ENCODE assay signal across 8 mouse cellular contexts in the genomic region with DNA sequence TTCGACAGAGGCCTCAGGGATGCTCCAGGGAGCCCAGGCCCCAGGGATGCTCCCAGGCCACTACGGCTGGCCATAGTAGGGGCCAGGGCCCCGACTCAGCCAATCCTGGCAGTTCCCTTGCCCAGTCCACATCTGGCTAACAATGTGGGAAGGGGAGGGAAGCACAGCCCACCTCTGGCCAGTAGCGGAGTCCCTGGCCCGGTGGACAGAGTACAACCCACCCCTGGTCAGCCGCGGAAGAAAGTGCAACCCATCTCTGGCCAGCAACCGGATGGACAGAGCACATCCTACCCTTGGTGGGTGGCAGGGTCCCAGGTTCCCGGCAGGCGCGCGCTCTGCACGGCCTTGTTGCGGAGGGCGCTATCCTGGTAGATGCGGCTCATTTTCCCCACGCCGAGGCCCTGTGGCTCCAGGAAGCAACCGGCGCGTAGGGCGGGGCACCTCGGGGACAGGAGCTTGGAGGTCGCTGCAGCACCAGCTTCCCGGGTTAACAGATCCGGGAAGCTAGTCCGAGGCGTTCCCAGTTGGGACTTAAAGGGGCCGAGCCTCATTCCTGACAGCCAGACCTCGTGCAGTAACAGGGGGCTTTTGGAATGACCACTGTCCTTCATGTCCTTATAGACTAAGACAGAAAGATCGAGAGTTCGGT. TPM values are rescaled to one million over a fixed set of nuclear protein-coding genes. Genes with fewer than 3 reads are reported as not detected.
DNase-seq lines count a peak whose midpoint lies in the region; ATAC-seq and TF ChIP-seq lines count a peak whose summit lies in the region.

A gene (minus strand): TSS at position 498 of the 649 bp plus-strand sequence.

- peak; percentile 77 for DNase-seq in R1 (ENCODE audit: low read depth, low spot score)
- peak; percentile 73 for DNase-seq in cerebellum, adult 8-10 months
- peak; percentile 81 for DNase-seq in heart, postnatal 4 days
- DNase-seq in layer of hippocampus, adult 2 months (ENCODE audit: low spot score in 2 of 2), result peak; percentile 23 to 59
- DNase-seq in lung, adult 2 months, result peak; percentile 73
- DNase-seq in ovary, postnatal 10 days (ENCODE audit: low spot score), result peak; percentile 36
- DNase-seq in T-cell, adult 2 months (ENCODE audit: low spot score), result no peak

- TF ChIP-seq CTCF in layer of hippocampus, adult 2 months (conservative IDR thresholded peaks at IDR 0.05), result no peak; the same call in 1 of the 2 replicates
- TF ChIP-seq CTCF in lung, adult 2 months (IDR thresholded peaks at IDR 0.05; ENCODE audit: insufficient read depth, low read length), result no peak

- H3K27ac ChIP-seq in layer of hippocampus, adult 2 months, result peak within 1 kb of the TSS; percentile 91

- H3K4me1 ChIP-seq in lung, adult 2 months (ENCODE audit: control insufficient read depth, insufficient read depth, low read length), result peaks cover 4% of the 10 kb centered on the region; the same call in 1 of the 2 replicates

- TF ChIP-seq POLR2A in lung, adult 2 months (IDR thresholded peaks at IDR 0.05; ENCODE audit: borderline replicate concordance, extremely low read depth, low read depth, low read length), result peak; percentile 45; the same call in 1 of the 2 replicates

- peak within 1 kb of the TSS; percentile 76 for H3K4me3 ChIP-seq in layer of hippocampus, adult 2 months
- H3K4me3 ChIP-seq in lung, adult 2 months (replicated peaks; ENCODE audit: extremely low read depth, low read depth, low read length), result peak within 1 kb of the TSS; percentile 77

- 3% methylated on average over 32 of the region's 32 CpGs for WGBS in lung, adult 2 months

- ATAC-seq in frontal cortex, adult (ENCODE audit: low TSS enrichment), result peak; percentile 77

RNA-seq across cellular contexts. Expression of the gene that starts here (rescaled TPM):
- 10 to 100 TPM; 25.1 to 26.0 TPM for total RNA-seq in heart, postnatal 4 days (2021)
- total RNA-seq in layer of hippocampus, adult 2 months (2021), result 10 to 100 TPM; 13.4 TPM
- polyA plus RNA-seq in lung, adult 2 months (2012; rRNA removed), result 13.1 and 17.2 TPM in 2 replicates
